Mouse (Mus musculus) adrenal gland, adult (tissue): ENCODE data around the gene Tmx4.

Experiments
- DNase-seq, 2 experiments: peaks; one replicate each; pipeline ENCODE4 v3.0.0; 2022 to 2023; ENCODE audit warnings: low spot score in 1 of 2; ENCODE audit not compliant: inconsistent age in 2 of 2

The Tmx4 gene

GRCm38 (mm10) chr2:134559422-134559821, 84.5 kb downstream of the Tmx4 start:
- no peak for DNase-seq

GRCm38 (mm10) chr2:134554221-134554727, 89.7 kb downstream of the Tmx4 start, which contains the start of gene Hao1:
Hao1 (minus strand) TSS chr2:134554368.
- DNase-seq: no peak

DNA sequence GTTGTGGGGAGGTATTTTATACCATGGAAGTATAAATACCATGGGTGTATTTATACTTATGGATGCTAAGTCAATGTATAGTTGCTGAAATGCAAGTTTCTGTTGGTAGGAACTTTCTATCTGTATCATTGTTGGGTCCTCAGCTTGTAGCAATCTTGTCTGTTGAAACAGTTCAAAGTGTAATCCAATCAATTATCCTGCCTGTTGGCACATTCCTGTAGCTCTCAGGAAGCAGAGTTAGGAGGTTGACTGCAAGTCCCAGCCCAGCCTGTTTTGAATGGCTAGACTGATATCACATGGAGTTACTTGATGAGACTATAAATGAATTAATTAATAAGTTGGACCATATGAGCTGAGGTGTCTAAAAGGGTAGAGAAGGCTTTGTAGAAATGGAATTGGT, 91.6 kb downstream of the Tmx4 start:
- DNase-seq: no peak

- peak; percentile 37 to 86 for DNase-seq
Measured at GRCm38 (mm10) chr2:134549770-134550169, 94.2 kb downstream of the Tmx4 start.

- DNase-seq: peak; percentile 14 to 75
Measured at GRCm38 (mm10) chr2:134545116-134545515, 98.8 kb downstream of the Tmx4 start.

GRCm38 (mm10) chr2:134544321-134545065, 99.5 kb downstream of the Tmx4 start:
- peak in 1 of 2 experiments; percentile 27 for DNase-seq
